Comparison of ENCODE assay signal across 8 mouse cellular contexts in genomic region chr11:57467159-57468110, GRCm38 (mm10). TPM values are rescaled to one million over a fixed set of nuclear protein-coding genes. Genes with fewer than 3 reads are reported as not detected.
DNase-seq lines count a peak whose midpoint lies in the region; ATAC-seq and TF ChIP-seq lines count a peak whose summit lies in the region.

No protein-coding gene starts in this region.

- no peak overlapping the region for H3K4me3 ChIP-seq in C2C12 (ENCODE audit: insufficient read depth, poor library complexity, severe bottlenecking)
- H3K4me3 ChIP-seq in embryonic facial prominence, embryonic 11.5 days (ENCODE audit: low read depth, low read length) = no peak overlapping the region
- no peak overlapping the region for H3K4me3 ChIP-seq in heart, embryonic 11.5 days (ENCODE audit: low read depth, low read length)
- H3K4me3 ChIP-seq in kidney, embryonic 16.5 days (ENCODE audit: low read length) = no peak overlapping the region
- H3K4me3 ChIP-seq in liver, adult 2 months (ENCODE audit: insufficient read depth, low read depth, low read length) = no peak overlapping the region
- no peak overlapping the region for H3K4me3 ChIP-seq in stomach, postnatal 0 days (ENCODE audit: low read depth, low read length)

- TF ChIP-seq EP300 in stomach, postnatal 0 days (optimal IDR thresholded peaks at IDR 0.05) = no peak

- H3K79me2 ChIP-seq in C2C12 (ENCODE audit: control insufficient read depth, insufficient read depth) = no peaks in the 10 kb centered on the region
- H3K79me2 ChIP-seq in liver, adult 2 months (ENCODE audit: control insufficient read depth, insufficient read depth, low read length) = no peaks in the 10 kb centered on the region

- WGBS in embryonic facial prominence, embryonic 11.5 days = 57% methylated on average over 23 of the region's 23 CpGs
- WGBS in heart, embryonic 11.5 days (ENCODE audit: insufficient replicate concordance) = 41% methylated on average over 23 of the region's 23 CpGs
- WGBS in kidney, embryonic 16.5 days = 59% methylated on average over 23 of the region's 23 CpGs
- 50% methylated on average over 23 of the region's 23 CpGs for WGBS in liver, adult 2 months
- WGBS in stomach, postnatal 0 days = 56% methylated on average over 23 of the region's 23 CpGs

- H3K4me1 ChIP-seq in embryonic facial prominence, embryonic 11.5 days (ENCODE audit: control insufficient read depth, insufficient read depth, low read length) = no peaks in the 10 kb centered on the region
- H3K4me1 ChIP-seq in heart, embryonic 11.5 days (ENCODE audit: control insufficient read depth, insufficient read depth, low read length) = no peaks in the 10 kb centered on the region
- no peaks in the 10 kb centered on the region for H3K4me1 ChIP-seq in kidney, embryonic 16.5 days (ENCODE audit: insufficient read depth, low read length)
- H3K4me1 ChIP-seq in liver, adult 2 months (ENCODE audit: control insufficient read depth, insufficient read depth, low read length) = no peaks in the 10 kb centered on the region
- no peaks in the 10 kb centered on the region for H3K4me1 ChIP-seq in stomach, postnatal 0 days (replicated peaks; ENCODE audit: control insufficient read depth, insufficient read depth)

- H3K36me3 ChIP-seq in C2C12 (ENCODE audit: control insufficient read depth, insufficient read depth) = no peaks in the 10 kb centered on the region
- no peaks in the 10 kb centered on the region for H3K36me3 ChIP-seq in embryonic facial prominence, embryonic 11.5 days (replicated peaks; ENCODE audit: control insufficient read depth, insufficient read depth, low read depth, low read length)
- no peaks in the 10 kb centered on the region for H3K36me3 ChIP-seq in heart, embryonic 11.5 days (ENCODE audit: control insufficient read depth, insufficient read depth, low read length)
- H3K36me3 ChIP-seq in kidney, embryonic 16.5 days (ENCODE audit: insufficient read depth, low read length) = no peaks in the 10 kb centered on the region
- no peaks in the 10 kb centered on the region for H3K36me3 ChIP-seq in liver, adult 2 months (ENCODE audit: control insufficient read depth, insufficient read depth, low read length)
- H3K36me3 ChIP-seq in stomach, postnatal 0 days (ENCODE audit: control insufficient read depth, insufficient read depth, low read length) = no peaks in the 10 kb centered on the region

- ATAC-seq in embryonic facial prominence, embryonic 11.5 days (replicated peaks; ENCODE audit: insufficient number of reproducible peaks, low FRiP score, low TSS enrichment, low read depth) = peak; percentile 65
- 0 out of 2 replicates have a peak, but pooled peaks have one; percentile 49 for ATAC-seq in heart, embryonic 11.5 days (replicated peaks; ENCODE audit: insufficient number of reproducible peaks, low FRiP score, low TSS enrichment)
- peak; percentile 71; the same call in 1 of the 2 replicates for ATAC-seq in kidney, embryonic 16.5 days (ENCODE audit: low FRiP score, low TSS enrichment)
- 0 out of 2 replicates have a peak, but pooled peaks have one; percentile 29 for ATAC-seq in stomach, postnatal 0 days (ENCODE audit: low FRiP score, low TSS enrichment)

- peak; percentile 83 for DNase-seq in adrenal gland, postnatal 14 days
- DNase-seq in embryonic facial prominence, embryonic 11.5 days (ENCODE audit: low spot score) = peak; percentile 85
- DNase-seq in liver, adult 2 months (ENCODE audit: extremely low read depth, low read depth, low spot score) = peak; percentile 13
- DNase-seq in neural tube, embryonic 10.5 days (ENCODE audit: extremely low spot score, low spot score) = peak; percentile 78
- DNase-seq in stomach, postnatal 0 days (ENCODE audit: low spot score) = peak; percentile 64

- no peaks in the 10 kb centered on the region for H3K27me3 ChIP-seq in C2C12 (ENCODE audit: control insufficient read depth, insufficient read depth, insufficient read length)
- no peaks in the 10 kb centered on the region for H3K27me3 ChIP-seq in embryonic facial prominence, embryonic 11.5 days (ENCODE audit: control insufficient read depth, insufficient read depth, low read length)
- H3K27me3 ChIP-seq in heart, embryonic 11.5 days (ENCODE audit: control insufficient read depth, insufficient read depth, low read length) = no peaks in the 10 kb centered on the region
- no peaks in the 10 kb centered on the region for H3K27me3 ChIP-seq in kidney, embryonic 16.5 days (ENCODE audit: insufficient read depth, low read length)
- no peaks in the 10 kb centered on the region for H3K27me3 ChIP-seq in liver, adult 2 months (ENCODE audit: control insufficient read depth, insufficient read depth, low read length)
- no peaks in the 10 kb centered on the region for H3K27me3 ChIP-seq in stomach, postnatal 0 days (ENCODE audit: control insufficient read depth, insufficient read depth, low read length)

- H3K4me2 ChIP-seq in embryonic facial prominence, embryonic 11.5 days (ENCODE audit: low read depth, low read length) = no peak overlapping the region
- peak overlapping the region; percentile 41 for H3K4me2 ChIP-seq in heart, embryonic 11.5 days
- no peak overlapping the region for H3K4me2 ChIP-seq in kidney, embryonic 16.5 days (replicated peaks; ENCODE audit: low read depth, low read length)
- H3K4me2 ChIP-seq in stomach, postnatal 0 days (replicated peaks; ENCODE audit: low read depth) = no peak overlapping the region

- no peaks in the 10 kb centered on the region for H3K79me3 ChIP-seq in C2C12 (ENCODE audit: low read depth)

- TF ChIP-seq POLR2A in liver, adult 2 months (IDR thresholded peaks at IDR 0.05; ENCODE audit: extremely low read depth, insufficient read depth, low read length) = no peak

- H3K9ac ChIP-seq in embryonic facial prominence, embryonic 11.5 days (replicated peaks; ENCODE audit: low read length) = peak overlapping the region; percentile 36
- 0 out of 2 replicates have a peak overlapping the region, but pooled peaks have one; percentile 30 for H3K9ac ChIP-seq in heart, embryonic 11.5 days (ENCODE audit: low read depth, low read length)
- no peak overlapping the region for H3K9ac ChIP-seq in kidney, embryonic 16.5 days (replicated peaks; ENCODE audit: low read length)
- no peak overlapping the region for H3K9ac ChIP-seq in liver, adult 2 months (ENCODE audit: low read depth, low read length)
- no peak overlapping the region for H3K9ac ChIP-seq in stomach, postnatal 0 days (ENCODE audit: low read length)

- H3ac ChIP-seq in C2C12 (ENCODE audit: control insufficient read depth, insufficient read length, low read depth) = no peak overlapping the region

- H3K27ac ChIP-seq in embryonic facial prominence, embryonic 11.5 days (replicated peaks; ENCODE audit: low read depth, low read length) = no peak overlapping the region
- H3K27ac ChIP-seq in heart, embryonic 11.5 days (ENCODE audit: low read depth, low read length) = no peak overlapping the region
- no peak overlapping the region for H3K27ac ChIP-seq in kidney, embryonic 16.5 days (ENCODE audit: low read length)
- H3K27ac ChIP-seq in liver, adult 2 months (replicated peaks; ENCODE audit: insufficient read depth, low read depth, low read length) = no peak overlapping the region
- H3K27ac ChIP-seq in stomach, postnatal 0 days (replicated peaks) = no peak overlapping the region

- TF ChIP-seq CTCF in C2C12 (IDR thresholded peaks at IDR 0.05; ENCODE audit: control insufficient read depth, insufficient read depth, insufficient read length) = peak; percentile 33
- TF ChIP-seq CTCF in liver, adult 2 months (IDR thresholded peaks at IDR 0.05; ENCODE audit: low read depth, low read length) = peak; percentile 91
- peak; percentile 86 for TF ChIP-seq CTCF in stomach, postnatal 0 days (IDR thresholded peaks at IDR 0.05; ENCODE audit: low read depth)

- H3K9me3 ChIP-seq in embryonic facial prominence, embryonic 11.5 days (replicated peaks; ENCODE audit: control insufficient read depth, low read length) = no peaks in the 10 kb centered on the region
- no peaks in the 10 kb centered on the region for H3K9me3 ChIP-seq in heart, embryonic 11.5 days (replicated peaks; ENCODE audit: control insufficient read depth, low read length)
- no peaks in the 10 kb centered on the region for H3K9me3 ChIP-seq in kidney, embryonic 16.5 days (ENCODE audit: low read length)
- H3K9me3 ChIP-seq in stomach, postnatal 0 days (ENCODE audit: control insufficient read depth, low read length) = no peaks in the 10 kb centered on the region

TF ChIP-seq in C2C12, 6 proteins besides CTCF, POLR2A, EP300 and RAD21:
- TF ChIP-seq CEBPB (IDR thresholded peaks at IDR 0.05; ENCODE audit: low read depth) = no peak
- no peak for TF ChIP-seq MYOD1 (IDR thresholded peaks at IDR 0.05; ENCODE audit: control insufficient read depth, insufficient read length, low read depth)
- TF ChIP-seq FOSL1 (IDR thresholded peaks at IDR 0.05; ENCODE audit: insufficient read depth, low read length, poor library complexity, severe bottlenecking) = no peak
- no peak for TF ChIP-seq MYOG (IDR thresholded peaks at IDR 0.05; ENCODE audit: control insufficient read depth, extremely low read depth, insufficient read length)
- TF ChIP-seq MAX (IDR thresholded peaks at IDR 0.05) = no peak

RNA-seq across cellular contexts. Expression of gene Fam114a2, which starts 51.0 kb away (rescaled TPM):
- polyA plus RNA-seq in C2C12 (2012; fragmentation: generic; extraction: Trizol) = 21.1 TPM
- 52.8 and 57.8 TPM in 2 replicates for total RNA-seq in adrenal gland, postnatal 14 days (2021)
- polyA plus RNA-seq in embryonic facial prominence, embryonic 11.5 days (2014; fragmentation: Nextera tagmentation; extraction: Ambion mirVana) = 48.5 and 52.2 TPM in 2 replicates
- 49.4 and 50.4 TPM in 2 replicates for polyA plus RNA-seq in heart, embryonic 11.5 days (2014; fragmentation: Nextera tagmentation; extraction: Ambion mirVana)
- polyA plus RNA-seq in kidney, embryonic 16.5 days (2015; fragmentation: Nextera tagmentation; extraction: Ambion mirVana) = 87.2 and 96.8 TPM in 2 replicates
- total RNA-seq in liver, adult 2 months (2014; rRNA removed) = 27.4 and 29.8 TPM in 2 replicates
- polyA plus RNA-seq in liver, adult 2 months (2012; rRNA removed) = 14.4 and 20.1 TPM in 2 replicates
- polyA plus RNA-seq in stomach, postnatal 0 days (2015; fragmentation: Nextera tagmentation; extraction: Ambion mirVana) = 45.3 and 50.7 TPM in 2 replicates

RNA-seq across cellular contexts. Expression of gene Mfap3, which starts 51.0 kb away (rescaled TPM):
- polyA plus RNA-seq in C2C12 (2012; fragmentation: generic; extraction: Trizol) = 5.5 TPM
- 29.5 and 36.4 TPM in 2 replicates for total RNA-seq in adrenal gland, postnatal 14 days (2021)
- 58.1 and 60.0 TPM in 2 replicates for polyA plus RNA-seq in embryonic facial prominence, embryonic 11.5 days (2014; fragmentation: Nextera tagmentation; extraction: Ambion mirVana)
- polyA plus RNA-seq in heart, embryonic 11.5 days (2014; fragmentation: Nextera tagmentation; extraction: Ambion mirVana) = 32.7 and 37.9 TPM in 2 replicates
- 50.7 and 51.3 TPM in 2 replicates for polyA plus RNA-seq in kidney, embryonic 16.5 days (2015; fragmentation: Nextera tagmentation; extraction: Ambion mirVana)
- total RNA-seq in liver, adult 2 months (2014; rRNA removed) = 6.7 and 8.1 TPM in 2 replicates
- polyA plus RNA-seq in liver, adult 2 months (2012; rRNA removed) = 3.3 and 5.1 TPM in 2 replicates
- polyA plus RNA-seq in stomach, postnatal 0 days (2015; fragmentation: Nextera tagmentation; extraction: Ambion mirVana) = 22.7 and 22.8 TPM in 2 replicates

Comparison
In these comparisons a context has a peak if more than half of its experiments do, and no peak if none do; other contexts are left out.
1. CTCF ChIP-seq: peak in every context shown above with its lines; median percentile 91 in liver, adult 2 months; 86 in stomach, postnatal 0 days; 33 in C2C12.
2. DNase-seq: peak in every context shown above with its lines; median percentile 85 in embryonic facial prominence, embryonic 11.5 days; 83 in adrenal gland, postnatal 14 days; 78 in neural tube, embryonic 10.5 days; 64 in stomach, postnatal 0 days; 13 in liver, adult 2 months.
3. H3K9ac ChIP-seq: peak in embryonic facial prominence, embryonic 11.5 days (single experiment) and heart, embryonic 11.5 days (single experiment); none in kidney, embryonic 16.5 days (single experiment), liver, adult 2 months (single experiment) and stomach, postnatal 0 days (single experiment).
4. Peak in every context shown above with its lines, with median percentiles within 50 percentile points of each other: ATAC-seq.